Mouse (Mus musculus) thymus, adult 2 months (tissue): ENCODE data around the gene Selenon. TPM values are rescaled to one million over a fixed set of nuclear protein-coding genes. Genes with fewer than 3 reads are reported as not detected.

ENCODE experiments used
- DNase-seq: peaks from one replicate; pipeline ENCODE4 v3.0.0; 2021
- H3K27ac ChIP-seq: fragments of 200-500 bp; 2 replicates; pipeline ENCODE4 v1.5.1; 2012; ENCODE audit warnings: low read length, control low read depth; ENCODE audit not compliant: control insufficient read depth, insufficient read depth
- H3K27me3 ChIP-seq: fragments of 200-500 bp; 2 replicates; pipeline ENCODE4 v1.6.1; 2012; ENCODE audit warnings: mild to moderate bottlenecking, low read length, moderate library complexity, mixed read lengths; ENCODE audit not compliant: control insufficient read depth, insufficient read depth
- H3K36me3 ChIP-seq: fragments of 200-500 bp; 2 replicates; pipeline ENCODE4 v1.6.1; 2012; ENCODE audit warnings: mild to moderate bottlenecking, low read length, moderate library complexity; ENCODE audit not compliant: control insufficient read depth, insufficient read depth
- H3K4me1 ChIP-seq: fragments of 200-500 bp; replicated peaks from 2 replicates; pipeline ENCODE4 v1.6.1; 2012; ENCODE audit warnings: low read length; ENCODE audit not compliant: control insufficient read depth, insufficient read depth
- H3K4me3 ChIP-seq: fragments of 200-500 bp; 2 replicates; pipeline ENCODE4 v1.5.1; 2012; ENCODE audit warnings: mild to moderate bottlenecking, low read length, control low read depth, moderate library complexity; ENCODE audit not compliant: control insufficient read depth, insufficient read depth
- CTCF ChIP-seq: fragments of 200-500 bp; IDR thresholded peaks from 2 replicates; pipeline ENCODE4 v1.5.1; 2012; ENCODE audit warnings: mild to moderate bottlenecking, control low read depth, low read length, moderate library complexity, borderline replicate concordance; ENCODE audit not compliant: control insufficient read depth, poor library complexity, insufficient read depth; ENCODE audit errors: extremely low read depth
- POLR2A ChIP-seq: fragments of 200-500 bp; IDR thresholded peaks from 2 replicates; pipeline ENCODE4 v1.6.1; 2012; ENCODE audit warnings: mild to moderate bottlenecking, low read length, control low read depth, moderate library complexity; ENCODE audit not compliant: control insufficient read depth, poor library complexity, insufficient read depth; ENCODE audit errors: extremely low read depth
- WGBS: fragments of 180-500 bp; shearing (Covaris S2); methylation state at CpG from one replicate; pipeline ENCODE4 v1.1.7; 2018; 5-methylcytosine and 5-hydroxymethylcytosine counted together
- polyA plus RNA-seq: library from polyadenylated mRNA; depleted of rRNA; stranded (reverse); fragments of >200 nt; gene quantifications from 2 replicates; pipeline ENCODE4 v1.2.3, GENCODE M21; 2012

Selenon gene
- polyA plus RNA-seq, 1 experiment, result 9.1 TPM

- Histone ChIP-seq H3K27ac (no peak overlapping the region), H3K27me3 (no peaks in the 10 kb centered on the region), H3K4me3 (peak overlapping the region; percentile 76), H3K4me1 (peaks cover 11% of the 10 kb centered on the region), H3K36me3 (peaks cover 15% of the 10 kb centered on the region)
- peak; percentile 82 for DNase-seq
- WGBS, result 1% methylated on average over 56 of the region's 57 CpGs
- TF ChIP-seq POLR2A (no peak), CTCF (0 out of 2 replicates have a peak, but pooled peaks have one; percentile 13)
Observed at GRCm38 (mm10) chr4:134534124-134534886, 17.7 kb downstream of the Selenon start.

- 92% methylated on average over 4 of the region's 4 CpGs for WGBS
- H3K4me3 ChIP-seq, result no peak overlapping the region
- TF ChIP-seq CTCF (no peak), POLR2A (no peak)
- H3K27me3 ChIP-seq, result no peaks in the 10 kb centered on the region
- no peak overlapping the region for H3K27ac ChIP-seq
- H3K4me1 ChIP-seq, result peaks cover 11% of the 10 kb centered on the region
- DNase-seq, result no peak
- peaks cover 24% of the 10 kb centered on the region for H3K36me3 ChIP-seq
Observed at GRCm38 (mm10) chr4:134533421-134533820, 18.5 kb downstream of the Selenon start.

GRCm38 (mm10) chr4:134532928-134533327, 19.0 kb downstream of the Selenon start:
- H3K27me3 ChIP-seq, result no peaks in the 10 kb centered on the region
- no peak overlapping the region for H3K27ac ChIP-seq
- TF ChIP-seq POLR2A (no peak), CTCF (no peak)
- 78% methylated on average over 4 of the region's 4 CpGs for WGBS
- H3K4me3 ChIP-seq, result no peak overlapping the region
- H3K36me3 ChIP-seq, result peaks cover 28% of the 10 kb centered on the region
- H3K4me1 ChIP-seq, result peaks cover 11% of the 10 kb centered on the region
- DNase-seq, result no peak

- no peak for DNase-seq
- Histone ChIP-seq H3K36me3 (peaks cover 56% of the 10 kb centered on the region), H3K27me3 (no peaks in the 10 kb centered on the region), H3K4me1 (peaks cover 3% of the 10 kb centered on the region; the same call in 1 of the 2 replicates), H3K27ac (no peak overlapping the region), H3K4me3 (no peak overlapping the region)
- TF ChIP-seq CTCF, result no peak
- no peak for TF ChIP-seq POLR2A
- WGBS, result 23% methylated on average over 5 of the region's 5 CpGs
Observed at GRCm38 (mm10) chr4:134526220-134526619, 25.7 kb downstream of the Selenon start.

- TF ChIP-seq CTCF (no peak), POLR2A (no peak)
- Histone ChIP-seq H3K4me1 (peaks cover 3% of the 10 kb centered on the region; the same call in 1 of the 2 replicates), H3K27me3 (no peaks in the 10 kb centered on the region), H3K4me3 (no peak overlapping the region), H3K36me3 (peaks cover 56% of the 10 kb centered on the region), H3K27ac (no peak overlapping the region)
- no peak for DNase-seq
- 66% methylated on average over 5 of the region's 5 CpGs for WGBS
Observed at GRCm38 (mm10) chr4:134525806-134526205, 26.2 kb downstream of the Selenon start.

GRCm38 (mm10) chr4:134523447-134523846, 28.5 kb downstream of the Selenon start:
- Histone ChIP-seq H3K27ac (no peak overlapping the region), H3K4me3 (no peak overlapping the region), H3K36me3 (peaks cover 32% of the 10 kb centered on the region), H3K27me3 (no peaks in the 10 kb centered on the region), H3K4me1 (peaks cover 3% of the 10 kb centered on the region; the same call in 1 of the 2 replicates)
- 97% methylated on average over 4 of the region's 4 CpGs for WGBS
- no peak for DNase-seq
- TF ChIP-seq CTCF (no peak), POLR2A (no peak)
